Mouse (Mus musculus) neural tube, embryonic 13.5 days (tissue): ENCODE data around the gene Entpd7. TPM values are rescaled to one million over a fixed set of nuclear protein-coding genes. Genes with fewer than 3 reads are reported as not detected.

Source experiments
- ATAC-seq: fragments of 200-750 bp; cut with Nextera tagmentation; 2 replicates; pipeline ENCODE4 v1.8.0; 2017; ENCODE audit warnings: low read depth, mild to moderate bottlenecking, moderate TSS enrichment, moderate library complexity
- H3K27ac ChIP-seq: fragments of 300-500 bp; sonication (generic); replicated peaks from 2 replicates; pipeline ENCODE4 v1.5.1; 2015; ENCODE audit warnings: moderate library complexity, mild to moderate bottlenecking, inconsistent platforms
- H3K27me3 ChIP-seq: fragments of 300-500 bp; sonication (generic); 2 replicates; pipeline ENCODE4 v1.6.1; 2015; ENCODE audit warnings: mild to moderate bottlenecking, inconsistent platforms
- H3K36me3 ChIP-seq: fragments of 300-500 bp; sonication (generic); 2 replicates; pipeline ENCODE4 v1.6.1; 2015; ENCODE audit warnings: mild to moderate bottlenecking, inconsistent platforms
- H3K4me1 ChIP-seq: fragments of 300-500 bp; sonication (generic); replicated peaks from 2 replicates; pipeline ENCODE4 v1.6.1; 2015; ENCODE audit warnings: inconsistent platforms
- H3K4me2 ChIP-seq: fragments of 300-500 bp; sonication (generic); 2 replicates; pipeline ENCODE4 v1.6.1; 2015; ENCODE audit warnings: inconsistent platforms, mild to moderate bottlenecking, moderate library complexity
- H3K4me3 ChIP-seq: fragments of 300-500 bp; sonication (generic); 2 replicates; pipeline ENCODE4 v1.5.1; 2015; ENCODE audit warnings: mild to moderate bottlenecking, inconsistent platforms
- H3K9ac ChIP-seq: fragments of 300-500 bp; sonication (generic); 2 replicates; pipeline ENCODE4 v1.6.1; 2015; ENCODE audit warnings: moderate library complexity, mild to moderate bottlenecking, inconsistent platforms
- H3K9me3 ChIP-seq: fragments of 300-500 bp; sonication (generic); 2 replicates; pipeline ENCODE4 v1.6.1; 2016; ENCODE audit warnings: inconsistent platforms
- WGBS: fragments of 180-500 bp; shearing (Covaris S2); methylation state at CpG from one replicate; pipeline ENCODE4 v1.1.7; 2015; 5-methylcytosine and 5-hydroxymethylcytosine counted together
- polyA plus RNA-seq: library from polyadenylated mRNA; unstranded; fragments of >200 nt; fragmentation: Nextera tagmentation; extraction: Ambion mirVana; gene quantifications from 2 replicates; pipeline ENCODE4 v1.2.1, GENCODE M21; 2015

The Entpd7 gene
- polyA plus RNA-seq, 1 experiment from 2014 or later: 8.9 TPM

DNA sequence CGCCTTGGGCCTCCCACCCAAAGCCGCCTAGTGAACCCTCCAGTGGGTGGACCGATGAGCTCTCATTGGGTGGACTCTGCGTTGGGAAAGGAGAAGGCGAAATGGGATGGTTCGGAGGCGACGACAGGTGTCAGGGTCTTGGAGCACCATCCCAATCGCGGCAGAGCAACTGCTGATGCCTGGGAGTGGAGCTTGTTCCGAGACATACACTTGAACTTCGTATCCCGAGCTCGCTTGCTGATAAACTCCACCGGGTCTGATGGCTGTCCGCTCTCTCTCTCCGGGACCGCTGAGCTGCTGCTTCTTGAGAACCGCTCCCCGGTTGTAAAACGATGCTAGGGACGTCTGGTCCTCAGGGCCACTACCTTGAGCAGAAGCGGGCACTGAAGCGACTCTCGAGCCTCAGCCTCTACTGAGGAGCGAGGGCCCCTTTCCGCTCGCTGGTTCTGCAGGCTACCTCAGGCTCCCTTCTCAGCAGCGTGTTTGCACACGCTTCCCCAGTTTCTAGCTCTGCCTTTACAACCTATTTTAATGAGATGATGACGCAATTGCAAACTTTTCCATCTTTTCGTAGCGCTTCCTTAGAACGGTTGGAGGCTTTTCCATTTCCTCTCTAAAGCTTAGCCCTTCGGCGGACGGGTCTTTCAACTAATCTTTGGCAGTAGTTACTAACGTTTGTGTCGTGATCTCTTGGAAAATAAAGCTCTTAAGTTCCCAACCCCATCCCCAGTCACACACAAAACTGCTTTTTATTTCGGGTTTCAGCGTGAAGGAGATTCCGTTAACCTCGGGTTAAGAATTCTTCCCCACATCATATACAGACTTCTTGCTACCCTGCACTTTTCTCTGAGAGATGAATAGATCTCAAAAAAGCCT, 13.7 kb upstream of the Entpd7 start:
- Histone ChIP-seq H3K4me2 (peak overlapping the region; percentile 82), H3K27ac (peak overlapping the region; percentile 96), H3K4me1 (peaks cover 31% of the 10 kb centered on the region), H3K9me3 (no peaks in the 10 kb centered on the region), H3K9ac (peak overlapping the region; percentile 94), H3K4me3 (peak overlapping the region; percentile 92), H3K27me3 (no peaks in the 10 kb centered on the region), H3K36me3 (no peaks in the 10 kb centered on the region)
- ATAC-seq: peak; percentile 16
- WGBS: 2% methylated on average over 43 of the region's 43 CpGs

DNA sequence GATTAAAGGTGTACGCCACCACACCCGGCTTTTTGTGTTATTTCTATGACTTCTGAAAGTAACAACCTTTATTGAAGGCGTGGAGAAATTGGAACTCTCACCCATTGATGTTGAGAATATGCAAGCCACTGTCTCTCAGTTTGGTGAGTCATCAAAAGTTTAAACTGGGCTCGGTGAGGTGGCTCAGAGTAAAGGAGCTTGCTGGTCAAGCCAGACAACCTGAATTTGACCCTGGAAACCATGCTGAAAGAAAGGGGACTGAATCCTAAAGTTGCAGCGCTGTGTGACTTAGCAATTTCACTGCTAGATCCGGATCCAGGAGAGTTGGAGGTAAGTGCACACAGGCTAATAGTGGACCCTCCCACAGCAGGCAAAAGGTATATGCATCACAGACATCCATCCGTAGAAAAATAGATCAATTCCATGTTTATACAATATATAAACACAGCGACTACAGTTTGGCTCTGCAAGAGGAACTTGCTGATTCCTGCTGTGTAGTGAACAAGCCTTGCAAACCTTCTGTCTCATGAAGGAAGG, 10.9 kb upstream of the Entpd7 start:
- Histone ChIP-seq H3K36me3 (no peaks in the 10 kb centered on the region), H3K27me3 (no peaks in the 10 kb centered on the region), H3K9ac (no peak overlapping the region), H3K4me2 (no peak overlapping the region), H3K27ac (no peak overlapping the region), H3K9me3 (no peaks in the 10 kb centered on the region), H3K4me3 (no peak overlapping the region), H3K4me1 (peaks cover 18% of the 10 kb centered on the region)
- ATAC-seq: no peak
- 86% methylated on average over 8 of the region's 8 CpGs for WGBS

DNA sequence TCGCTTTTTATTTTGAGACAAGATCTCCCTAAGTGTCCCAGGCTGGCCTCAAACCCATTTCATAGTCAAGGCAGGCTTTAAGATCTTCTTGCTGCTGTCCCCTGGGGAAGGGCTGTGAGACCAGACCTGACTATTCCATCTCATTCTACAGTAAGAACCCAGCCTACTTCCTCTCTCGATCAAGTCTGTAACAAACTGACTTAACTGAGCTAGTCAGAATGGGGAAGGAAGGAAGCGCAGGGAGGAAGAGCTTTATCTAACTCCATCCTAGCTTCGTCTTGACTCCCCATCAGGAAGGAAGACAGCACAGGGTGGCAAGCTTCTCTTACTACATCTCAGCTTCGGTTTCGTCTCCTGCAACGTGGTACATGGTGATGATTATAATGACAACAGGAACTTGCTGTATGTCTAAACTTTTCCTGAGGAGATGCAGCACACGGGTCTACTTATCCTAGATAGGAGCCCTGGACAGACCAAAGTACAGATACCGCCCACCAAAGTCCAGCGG, 9.9 kb upstream of the Entpd7 start:
- peaks cover 13% of the 10 kb centered on the region for H3K4me1 ChIP-seq
- no peaks in the 10 kb centered on the region for H3K36me3 ChIP-seq
- H3K9me3 ChIP-seq: no peaks in the 10 kb centered on the region
- no peak overlapping the region for H3K9ac ChIP-seq
- no peaks in the 10 kb centered on the region for H3K27me3 ChIP-seq
- no peak overlapping the region for H3K27ac ChIP-seq
- 86% methylated on average over 10 of the region's 10 CpGs for WGBS
- H3K4me2 ChIP-seq: no peak overlapping the region
- no peak for ATAC-seq
- no peak overlapping the region for H3K4me3 ChIP-seq

DNA sequence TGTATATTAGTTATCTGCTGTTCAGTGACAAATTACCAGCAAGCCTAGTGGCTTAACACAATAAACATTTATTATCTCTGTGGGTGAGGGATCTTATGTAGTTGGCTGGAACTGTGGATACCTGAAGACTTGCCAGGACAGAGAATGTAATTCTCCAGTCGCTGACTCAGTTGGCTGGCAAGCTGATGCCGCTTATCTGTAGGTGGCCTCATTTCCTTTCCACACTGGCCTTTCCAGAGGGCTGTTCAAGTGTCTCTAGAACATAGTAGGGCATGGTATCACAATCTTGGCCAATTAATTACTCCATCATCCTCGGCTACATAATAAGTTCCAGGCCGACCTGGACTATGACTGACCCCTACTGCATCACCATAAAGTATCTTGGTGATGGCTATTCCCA, 7.9 kb upstream of the Entpd7 start:
- no peak for ATAC-seq
- no peak overlapping the region for H3K4me3 ChIP-seq
- H3K9ac ChIP-seq: no peak overlapping the region
- H3K4me1 ChIP-seq: peaks cover 3% of the 10 kb centered on the region
- H3K27ac ChIP-seq: no peak overlapping the region
- no peaks in the 10 kb centered on the region for H3K27me3 ChIP-seq
- no peak overlapping the region for H3K4me2 ChIP-seq
- no peaks in the 10 kb centered on the region for H3K9me3 ChIP-seq
- 88% methylated on average over 4 of the region's 4 CpGs for WGBS
- H3K36me3 ChIP-seq: no peaks in the 10 kb centered on the region

DNA sequence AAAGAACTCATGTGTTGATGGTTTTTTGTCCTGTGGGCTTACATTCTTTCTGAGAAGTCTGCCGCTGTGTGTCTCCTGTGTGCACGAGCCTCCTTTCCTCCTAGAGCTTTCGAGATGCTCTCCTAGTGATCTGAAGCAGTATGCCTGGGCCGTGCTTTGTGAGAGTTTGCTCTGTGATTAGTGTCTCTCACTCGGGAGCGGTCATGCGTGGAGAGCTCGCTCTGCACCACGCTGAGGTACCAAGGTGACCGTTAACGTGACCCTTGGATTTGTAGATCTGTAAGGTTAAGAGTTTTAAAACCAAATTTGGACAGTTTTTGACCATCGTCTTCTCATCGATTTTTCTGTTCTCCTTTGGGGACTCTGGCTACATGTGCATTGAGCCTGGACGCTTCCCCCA, 3.3 kb downstream of the Entpd7 start:
- 71% methylated on average over 14 of the region's 14 CpGs for WGBS
- no peak overlapping the region for H3K4me2 ChIP-seq

DNA sequence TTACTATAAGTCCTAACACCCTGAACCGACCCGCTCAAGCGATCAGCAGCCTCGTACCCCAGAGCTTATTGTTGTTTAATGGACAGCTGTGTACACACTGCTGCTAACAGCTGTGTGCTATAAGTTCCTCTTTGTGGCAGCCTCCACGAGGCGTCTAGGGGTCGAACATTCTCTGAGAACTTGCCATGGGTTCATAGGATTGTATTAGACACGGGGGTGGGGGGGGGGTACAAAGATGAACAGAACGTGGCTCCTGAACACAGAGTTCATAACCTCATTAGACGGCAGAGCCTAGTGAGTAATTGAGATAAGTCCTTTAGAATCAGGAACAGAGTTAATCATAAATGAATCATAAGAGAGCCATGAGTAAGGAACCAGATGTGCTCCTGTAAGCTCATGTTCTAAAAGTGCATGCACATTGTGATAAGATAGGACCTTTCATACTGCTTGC, 6.1 kb downstream of the Entpd7 start:
- Histone ChIP-seq H3K4me2 (no peak overlapping the region), H3K9me3 (no peaks in the 10 kb centered on the region), H3K27ac (no peak overlapping the region), H3K27me3 (no peaks in the 10 kb centered on the region), H3K4me3 (no peak overlapping the region), H3K4me1 (peaks cover 20% of the 10 kb centered on the region), H3K9ac (no peak overlapping the region), H3K36me3 (peaks cover 21% of the 10 kb centered on the region)
- 37% methylated on average over 10 of the region's 10 CpGs for WGBS
- ATAC-seq: no peak

More for the DNA sequence above, 3.3 kb downstream of the Entpd7 start:
- H3K36me3 ChIP-seq: peaks cover 8% of the 10 kb centered on the region
- H3K27ac ChIP-seq: no peak overlapping the region
- H3K9me3 ChIP-seq: no peaks in the 10 kb centered on the region
- no peak overlapping the region for H3K9ac ChIP-seq
- no peaks in the 10 kb centered on the region for H3K27me3 ChIP-seq
- peaks cover 31% of the 10 kb centered on the region for H3K4me1 ChIP-seq
- no peak for ATAC-seq
- no peak overlapping the region for H3K4me3 ChIP-seq

DNA sequence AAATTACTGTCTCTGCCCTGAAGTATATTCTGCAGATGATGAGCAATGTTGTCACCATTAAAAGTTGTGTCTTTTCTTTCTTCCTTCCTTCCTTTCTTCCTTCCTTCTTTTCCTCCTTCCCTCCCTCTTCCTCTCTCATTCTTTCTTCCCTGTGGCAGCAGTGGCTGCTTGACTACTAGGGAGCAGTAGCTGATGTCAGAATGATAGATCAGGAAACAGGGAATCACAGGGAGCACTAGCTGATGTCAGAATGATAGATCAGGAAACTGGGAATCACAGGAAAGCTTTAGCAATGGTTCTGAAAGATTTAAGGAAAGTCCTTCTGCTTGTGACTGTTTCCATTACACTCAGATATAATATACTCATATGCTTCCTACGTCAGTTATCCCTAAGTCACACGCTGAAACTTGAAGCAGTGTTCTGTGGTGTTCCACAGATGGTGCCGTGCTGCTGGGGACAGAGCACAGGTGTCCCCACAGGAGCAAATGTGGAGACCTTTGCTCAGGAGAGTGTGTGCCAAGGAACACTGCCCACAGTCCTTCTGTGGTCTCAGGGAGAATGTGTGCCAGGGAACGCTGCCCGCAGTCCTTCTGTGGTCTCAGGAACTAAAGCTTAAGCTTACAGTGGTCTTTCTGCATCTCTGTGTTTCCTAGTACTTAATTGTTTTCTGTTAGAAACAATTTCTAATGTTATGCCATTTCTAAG, 8.3 kb downstream of the Entpd7 start:
- no peaks in the 10 kb centered on the region for H3K9me3 ChIP-seq
- WGBS: 93% methylated on average over 5 of the region's 5 CpGs
- peaks cover 30% of the 10 kb centered on the region for H3K36me3 ChIP-seq
- ATAC-seq: no peak
- H3K4me1 ChIP-seq: peaks cover 8% of the 10 kb centered on the region
- no peak overlapping the region for H3K27ac ChIP-seq
- H3K9ac ChIP-seq: no peak overlapping the region
- no peaks in the 10 kb centered on the region for H3K27me3 ChIP-seq
- H3K4me2 ChIP-seq: no peak overlapping the region; the same call in 1 of the 2 replicates
- no peak overlapping the region for H3K4me3 ChIP-seq

DNA sequence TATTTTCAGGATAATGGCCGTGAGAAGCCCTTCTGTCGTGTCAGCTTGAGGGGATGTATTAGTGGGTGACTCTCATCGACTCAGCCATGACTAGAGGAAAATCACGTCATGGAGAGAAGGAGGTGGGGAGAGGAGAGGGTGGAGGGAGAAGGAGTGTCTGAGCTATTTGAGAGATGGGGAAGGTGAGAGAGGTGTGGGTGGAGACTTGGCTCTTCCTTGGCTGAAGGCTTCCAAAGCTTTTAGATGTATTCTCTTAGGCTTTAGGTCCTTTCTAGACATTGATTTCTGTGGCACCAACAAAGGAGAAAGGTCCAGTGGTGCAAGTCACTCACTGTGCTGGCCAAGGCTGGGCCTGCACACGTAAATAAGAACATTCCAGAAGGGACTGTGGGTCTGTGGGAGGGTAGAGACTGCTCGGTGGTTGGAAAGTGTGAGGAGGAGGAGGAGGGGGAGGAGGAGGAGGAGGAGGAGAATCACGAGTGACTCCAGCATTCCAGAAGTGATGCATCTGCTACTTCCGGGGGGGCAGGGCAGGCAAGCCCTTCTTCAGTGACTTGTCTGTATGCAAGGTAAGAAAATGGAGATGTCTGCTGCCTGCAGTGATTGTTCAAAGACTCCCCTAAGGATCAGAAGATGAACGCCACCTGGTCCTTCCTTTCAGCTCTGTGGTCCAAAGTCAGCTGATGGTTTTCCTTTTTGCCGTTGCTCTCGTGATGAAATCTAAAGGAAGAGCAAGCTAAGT, 9.7 kb downstream of the Entpd7 start:
- Histone ChIP-seq H3K4me1 (0 out of 2 replicates have a peak, but pooled peaks cover 7% of the 10 kb centered on the region), H3K27ac (no peak overlapping the region), H3K27me3 (no peaks in the 10 kb centered on the region), H3K4me2 (no peak overlapping the region), H3K4me3 (no peak overlapping the region), H3K9ac (no peak overlapping the region), H3K9me3 (no peaks in the 10 kb centered on the region), H3K36me3 (peaks cover 39% of the 10 kb centered on the region)
- ATAC-seq: no peak
- 73% methylated on average over 11 of the region's 11 CpGs for WGBS

DNA sequence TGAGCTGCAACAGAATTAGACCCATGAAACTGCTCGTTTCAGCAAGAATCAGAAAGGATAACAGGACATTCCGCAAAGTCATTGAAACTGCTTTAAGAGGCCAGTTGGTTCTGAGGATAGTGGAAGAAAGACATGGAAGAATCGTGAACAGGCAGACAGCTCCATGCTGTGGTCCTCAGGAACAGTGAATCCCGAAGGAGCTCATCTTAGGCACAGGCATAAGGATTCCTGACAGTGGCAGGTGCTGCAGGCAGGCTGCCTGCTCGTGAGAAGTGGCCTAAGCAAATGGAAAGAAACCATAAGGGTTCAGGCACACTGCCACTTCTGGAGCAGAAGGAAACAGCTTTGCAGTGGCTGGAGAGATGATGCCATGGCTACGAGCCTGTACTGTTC, 10.3 kb downstream of the Entpd7 start:
- WGBS: 86% methylated on average over 6 of the region's 6 CpGs
- 0 out of 2 replicates have a peak, but pooled peaks cover 7% of the 10 kb centered on the region for H3K4me1 ChIP-seq
- no peak for ATAC-seq

DNA sequence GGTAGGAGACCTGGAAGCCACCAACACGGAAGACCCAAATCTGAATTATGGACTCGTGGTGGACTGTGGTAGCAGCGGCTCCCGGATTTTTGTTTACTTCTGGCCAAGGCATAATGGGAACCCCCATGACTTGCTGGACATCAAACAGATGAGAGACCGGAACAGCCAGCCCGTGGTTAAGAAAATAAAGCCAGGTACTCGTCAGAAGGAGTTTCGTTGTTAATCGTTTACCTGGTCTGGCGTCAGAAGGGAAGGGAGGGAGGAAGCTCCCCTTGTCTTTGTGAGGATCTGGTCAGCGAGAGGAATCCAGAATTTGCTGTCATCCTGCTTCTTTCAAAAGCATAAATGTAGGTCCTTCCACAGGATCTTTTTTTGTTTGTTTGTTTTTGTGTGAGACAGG, 14.7 kb downstream of the Entpd7 start:
- ATAC-seq: no peak
- Histone ChIP-seq H3K36me3 (peaks cover 85% of the 10 kb centered on the region), H3K4me3 (no peak overlapping the region)

More for the DNA sequence above, 10.3 kb downstream of the Entpd7 start:
- no peaks in the 10 kb centered on the region for H3K9me3 ChIP-seq
- H3K4me3 ChIP-seq: no peak overlapping the region
- H3K27me3 ChIP-seq: no peaks in the 10 kb centered on the region
- H3K36me3 ChIP-seq: peaks cover 44% of the 10 kb centered on the region
- H3K4me2 ChIP-seq: no peak overlapping the region
- H3K9ac ChIP-seq: no peak overlapping the region
- no peak overlapping the region for H3K27ac ChIP-seq

DNA sequence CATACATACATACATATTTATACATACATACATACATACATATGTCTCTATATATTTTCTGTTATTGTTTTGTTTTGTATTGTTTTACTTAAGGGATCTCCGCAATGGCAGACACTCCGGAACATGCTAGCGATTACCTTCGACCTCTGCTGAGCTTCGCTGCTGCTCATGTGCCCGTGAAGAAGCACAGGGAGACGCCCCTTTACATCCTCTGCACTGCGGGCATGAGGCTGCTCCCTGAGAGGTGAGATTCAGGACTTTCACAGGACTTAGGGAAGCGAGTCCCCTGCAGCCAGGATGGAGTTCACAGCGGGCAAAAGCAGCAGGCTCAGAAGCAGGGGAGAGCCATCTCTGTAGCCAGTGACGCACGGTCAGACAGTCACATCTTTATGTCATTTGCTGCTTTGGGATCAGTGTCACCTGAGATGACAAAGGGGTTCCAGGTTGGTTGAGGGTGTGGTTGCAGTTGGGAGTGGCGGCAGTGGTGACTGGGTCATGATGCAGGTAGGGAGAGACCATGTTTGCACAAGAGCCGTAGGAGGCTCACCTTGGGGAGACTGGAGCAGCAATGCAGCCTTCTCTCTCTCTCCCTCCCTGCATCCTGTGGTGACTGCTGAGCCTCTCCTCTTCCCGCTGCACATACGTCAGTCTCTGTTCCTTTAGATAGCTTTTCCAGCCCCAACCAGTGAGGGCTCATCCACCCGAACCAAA, 15.5 kb downstream of the Entpd7 start:
- H3K4me3 ChIP-seq: no peak overlapping the region
- H3K36me3 ChIP-seq: peaks cover 81% of the 10 kb centered on the region
- H3K4me2 ChIP-seq: no peak overlapping the region
- H3K9ac ChIP-seq: no peak overlapping the region
- 92% methylated on average over 17 of the region's 17 CpGs for WGBS
- no peak for ATAC-seq
- H3K4me1 ChIP-seq: peaks cover 7% of the 10 kb centered on the region; the same call in 1 of the 2 replicates
- no peaks in the 10 kb centered on the region for H3K9me3 ChIP-seq
- H3K27me3 ChIP-seq: no peaks in the 10 kb centered on the region
- H3K27ac ChIP-seq: no peak overlapping the region

More for the DNA sequence above, 14.7 kb downstream of the Entpd7 start:
- H3K9me3 ChIP-seq: no peaks in the 10 kb centered on the region
- no peak overlapping the region for H3K4me2 ChIP-seq
- peaks cover 4% of the 10 kb centered on the region; the same call in 1 of the 2 replicates for H3K4me1 ChIP-seq
- no peak overlapping the region for H3K27ac ChIP-seq
- 93% methylated on average over 11 of the region's 11 CpGs for WGBS
- no peaks in the 10 kb centered on the region for H3K27me3 ChIP-seq
- H3K9ac ChIP-seq: no peak overlapping the region
